In genomic region chr12:102439632-102440023, GRCm38 (mm10) we compare ENCODE assay signal across 8 mouse cellular contexts. TPM values are rescaled to one million over a fixed set of nuclear protein-coding genes. Genes with fewer than 3 reads are reported as not detected.
A peak's percentile ranks its signal among the peaks of the same experiment; 100 is the strongest.
DNase-seq lines count a peak whose midpoint lies in the region; ATAC-seq and TF ChIP-seq lines count a peak whose summit lies in the region.

Gene Lgmn, minus strand, starts transcription at chr12:102439813.

- H3K4me1 ChIP-seq in hindbrain, embryonic 10.5 days (replicated peaks): peaks cover 22% of the 10 kb centered on the region
- H3K4me1 ChIP-seq in lung, postnatal 0 days (ENCODE audit: insufficient read depth, low read depth, low read length): peaks cover 7% of the 10 kb centered on the region; the same call in 1 of the 2 replicates

- no peaks in the 10 kb centered on the region for H3K9me3 ChIP-seq in hindbrain, embryonic 10.5 days
- no peaks in the 10 kb centered on the region for H3K9me3 ChIP-seq in lung, postnatal 0 days (ENCODE audit: low read length)

- peak within 1 kb of the TSS; percentile 86 for H3K27ac ChIP-seq in hindbrain, embryonic 10.5 days
- peak within 1 kb of the TSS; percentile 60; the same call in 1 of the 2 replicates for H3K27ac ChIP-seq in lung, postnatal 0 days (ENCODE audit: low read length)

- no peak for TF ChIP-seq EP300 in lung, postnatal 0 days (IDR thresholded peaks at IDR 0.05)

- peak; percentile 89 for DNase-seq in MEL-GATA-1-ER (ENCODE audit: extremely low read depth, low read depth)
- peak; percentile 100 for DNase-seq in cerebellum, adult 8-10 months
- DNase-seq in hindbrain, embryonic 10.5 days (ENCODE audit: low spot score): peak; percentile 97
- peak; percentile 99 for DNase-seq in layer of hippocampus, adult 9-11 months
- DNase-seq in lung, postnatal 0 days (ENCODE audit: low spot score): peak; percentile 99
- DNase-seq in ovary, postnatal 14 days (ENCODE audit: low spot score): peak; percentile 96
- DNase-seq in thymus, postnatal 14 days: peak; percentile 95

- peak; percentile 99 for ATAC-seq in frontal cortex, adult (ENCODE audit: low TSS enrichment)
- peak; percentile 100 for ATAC-seq in lung, postnatal 0 days

- peak within 1 kb of the TSS; percentile 67 for H3K4me3 ChIP-seq in hindbrain, embryonic 10.5 days
- H3K4me3 ChIP-seq in lung, postnatal 0 days (ENCODE audit: low read depth, low read length): peak within 1 kb of the TSS; percentile 68

- peak; percentile 29 for TF ChIP-seq CTCF in lung, postnatal 0 days (IDR thresholded peaks at IDR 0.05)

- H3K27me3 ChIP-seq in hindbrain, embryonic 10.5 days (ENCODE audit: insufficient read depth, poor library complexity, severe bottlenecking): no peaks in the 10 kb centered on the region
- no peaks in the 10 kb centered on the region for H3K27me3 ChIP-seq in lung, postnatal 0 days (replicated peaks; ENCODE audit: insufficient read depth, low read length)

- WGBS in hindbrain, embryonic 10.5 days: under 1% methylated on average over 28 of the region's 28 CpGs
- WGBS in lung, postnatal 0 days: 1% methylated on average over 28 of the region's 28 CpGs

- H3K4me2 ChIP-seq in lung, postnatal 0 days (replicated peaks; ENCODE audit: low read depth, low read length): peak within 1 kb of the TSS; percentile 83

- H3K9ac ChIP-seq in lung, postnatal 0 days (replicated peaks; ENCODE audit: low read depth): peak within 1 kb of the TSS; percentile 58

- no peaks in the 10 kb centered on the region for H3K36me3 ChIP-seq in hindbrain, embryonic 10.5 days
- H3K36me3 ChIP-seq in lung, postnatal 0 days (ENCODE audit: insufficient read depth, low read length): no peaks in the 10 kb centered on the region

RNA-seq across cellular contexts. Expression of gene Lgmn, which starts in this region (rescaled TPM):
- polyA plus RNA-seq in hindbrain, embryonic 10.5 days (2016; fragmentation: Nextera tagmentation; extraction: Ambion mirVana): 53.9 and 62.5 TPM in 2 replicates
- 174 and 198 TPM in 2 replicates for polyA plus RNA-seq in lung, postnatal 0 days (2015; fragmentation: Nextera tagmentation; extraction: Ambion mirVana)

Comparison
In these comparisons a context has a peak if more than half of its experiments do, and no peak if none do; other contexts are left out.
1. Peak in every context shown above with its lines: DNase-seq, ATAC-seq, H3K4me3 ChIP-seq and H3K27ac ChIP-seq.